Mouse (Mus musculus): ENCODE data around the gene Nemf.

DNA sequence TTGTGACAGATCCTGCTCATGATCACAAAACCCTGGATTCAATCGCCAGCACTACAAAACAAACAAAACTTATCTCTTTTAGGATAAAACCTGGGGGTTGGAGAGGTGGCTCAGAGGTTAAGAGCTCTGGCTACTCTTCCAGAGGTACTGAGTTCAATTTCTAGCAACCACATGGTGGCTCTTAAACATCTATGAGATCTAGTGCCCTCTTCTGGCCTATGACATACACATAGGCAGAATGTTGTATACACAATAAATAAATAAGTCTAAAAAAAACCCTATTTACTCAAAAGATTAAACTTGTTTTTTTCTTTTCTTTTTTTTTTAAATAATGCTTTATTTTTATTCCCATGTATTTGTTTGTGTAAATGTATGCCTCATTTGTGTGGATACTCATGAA, 5.3 kb downstream of the Nemf start:
- TF ChIP-seq POLR2A (IDR thresholded peaks at IDR 0.05; ENCODE audit: borderline replicate concordance, control insufficient read depth, low read depth, low read length) (no peak), CTCF (IDR thresholded peaks at IDR 0.05; ENCODE audit: control insufficient read depth, insufficient read depth, low read length) (no peak)

Data from bone marrow, adult 2 months (tissue).